In genomic region chr19:6546096-6546495, GRCm38 (mm10) we compare ENCODE assay signal across 12 mouse cellular contexts. TPM values are rescaled to one million over a fixed set of nuclear protein-coding genes. Genes with fewer than 3 reads are reported as not detected.
DNase-seq lines count a peak whose midpoint lies in the region; ATAC-seq and TF ChIP-seq lines count a peak whose summit lies in the region.
"Had no signal": no experiment of that assay in that cellular context is flagged by ENCODE, and none has a peak within 500 bp of the region (broad histone marks: within the 10 kb centered on the region; RNA-seq: fewer than 3 reads in every experiment).

No protein-coding gene starts in this region.

- peak; percentile 86 to 88 for DNase-seq in adrenal gland, adult (ENCODE audit: inconsistent age in 2 of 2, low spot score in 1 of 2)
- DNase-seq in adrenal gland, postnatal 4 days (ENCODE audit: low spot score in 2 of 2), result no peak
- DNase-seq in lung, adult 18-20 months, result peak; percentile 26 to 36
- DNase-seq in lung, adult 2 months, result no peak
- peak; percentile 18 for DNase-seq in heart, postnatal 4 days
- DNase-seq in left cerebral cortex, postnatal 36 days (ENCODE audit: low spot score in 2 of 2), result no peak
- no peak for DNase-seq in forebrain, embryonic 14.5 days (ENCODE audit: low spot score)
- DNase-seq: liver, embryonic 13.5 days had no signal

- no peaks in the 10 kb centered on the region for H3K27me3 ChIP-seq in forebrain, embryonic 14.5 days (replicated peaks; ENCODE audit: control insufficient read depth, insufficient read depth, low read length)
- H3K27me3 ChIP-seq: liver, embryonic 13.5 days; midbrain, embryonic 12.5 days had no signal

- ATAC-seq in forebrain, embryonic 14.5 days, result no peak

- no peak for TF ChIP-seq CTCF in lung, adult 2 months (IDR thresholded peaks at IDR 0.05; ENCODE audit: insufficient read depth, low read length)

- H3K36me3 ChIP-seq in forebrain, embryonic 14.5 days (ENCODE audit: control insufficient read depth, insufficient read depth, low read length), result no peaks in the 10 kb centered on the region
- H3K36me3 ChIP-seq: embryonic facial prominence, embryonic 10.5 days; liver, embryonic 13.5 days; midbrain, embryonic 12.5 days had no signal

- no peak overlapping the region for H3K4me3 ChIP-seq in lung, adult 2 months (replicated peaks; ENCODE audit: extremely low read depth, low read depth, low read length)
- H3K4me3 ChIP-seq in brown adipose tissue, adult 24 weeks (ENCODE audit: insufficient read depth, low read depth, low read length), result no peak overlapping the region
- H3K4me3 ChIP-seq in forebrain, embryonic 14.5 days (ENCODE audit: low read depth, low read length), result no peak overlapping the region
- H3K4me3 ChIP-seq: embryonic facial prominence, embryonic 10.5 days; liver, embryonic 13.5 days; midbrain, embryonic 12.5 days had no signal

- WGBS in lung, adult 2 months, result 46% methylated on average over 1 of the region's 1 CpGs
- 73% methylated on average over 1 of the region's 1 CpGs for WGBS in forebrain, embryonic 14.5 days

- H3K27ac ChIP-seq in brown adipose tissue, adult 24 weeks (replicated peaks; ENCODE audit: low read depth, low read length), result peak overlapping the region; percentile 27
- no peak overlapping the region for H3K27ac ChIP-seq in forebrain, embryonic 14.5 days (ENCODE audit: low read depth, low read length)
- H3K27ac ChIP-seq: embryonic facial prominence, embryonic 10.5 days; liver, embryonic 13.5 days; midbrain, embryonic 12.5 days had no signal

- no peak overlapping the region for H3K4me2 ChIP-seq in forebrain, embryonic 14.5 days (ENCODE audit: low read length)
- H3K4me2 ChIP-seq: liver, embryonic 13.5 days; midbrain, embryonic 12.5 days had no signal

- no peaks in the 10 kb centered on the region for H3K9me3 ChIP-seq in forebrain, embryonic 14.5 days (replicated peaks; ENCODE audit: control insufficient read depth, low read length)
- H3K9me3 ChIP-seq: embryonic facial prominence, embryonic 10.5 days; liver, embryonic 13.5 days; midbrain, embryonic 12.5 days had no signal

- no peak overlapping the region for H3K9ac ChIP-seq in forebrain, embryonic 14.5 days (ENCODE audit: low read length)
- H3K9ac ChIP-seq: liver, embryonic 13.5 days; midbrain, embryonic 12.5 days had no signal

- intact Hi-C loops in left cerebral cortex, postnatal 36 days (cut with DNase I), result no loop called here

- no peak for TF ChIP-seq POLR2A in lung, adult 2 months (IDR thresholded peaks at IDR 0.05; ENCODE audit: borderline replicate concordance, extremely low read depth, low read depth, low read length)

- H3K4me1 ChIP-seq in lung, adult 2 months (ENCODE audit: control insufficient read depth, insufficient read depth, low read length), result no peaks in the 10 kb centered on the region
- peaks cover 14% of the 10 kb centered on the region for H3K4me1 ChIP-seq in brown adipose tissue, adult 24 weeks (ENCODE audit: control insufficient read depth, insufficient read depth, insufficient read length, low read length)
- peaks cover 6% of the 10 kb centered on the region; the same call in 1 of the 2 replicates for H3K4me1 ChIP-seq in forebrain, embryonic 14.5 days (ENCODE audit: control insufficient read depth, insufficient read depth, low read length)
- H3K4me1 ChIP-seq: embryonic facial prominence, embryonic 10.5 days; liver, embryonic 13.5 days had no signal

RNA-seq across cellular contexts. Expression of gene Slc22a12, which starts 3.3 kb away (rescaled TPM):
- 10 to 100 TPM in 1 of 2 experiments, under 1 TPM in 1; 0.37 to 10.1 TPM for total RNA-seq in adrenal gland, postnatal 4 days (2021)
- polyA plus RNA-seq in lung, adult 2 months (2012; rRNA removed), result 0.62 and 0.65 TPM in 2 replicates
- 2.3 TPM in 1 of 2 replicates, not detected in the other for polyA plus RNA-seq in brown adipose tissue, adult 24 weeks (2012; ENCODE audit: insufficient read depth, insufficient read length, missing spikeins)
- not detected for total RNA-seq in heart, postnatal 4 days (2021)
- under 1 TPM; 0.25 to 0.50 TPM for total RNA-seq in left cerebral cortex, postnatal 36 days (2021)
- not detected in 2 replicates for polyA plus RNA-seq in forebrain, embryonic 14.5 days (2014; fragmentation: Nextera tagmentation; extraction: Ambion mirVana)
- polyA plus RNA-seq: embryonic facial prominence, embryonic 10.5 days; liver, embryonic 13.5 days; midbrain, embryonic 12.5 days; stomach, embryonic 16.5 days had no signal

Comparison
In these comparisons a context has a peak if more than half of its experiments do, and no peak if none do; other contexts are left out.
1. DNase-seq: peak in adrenal gland, adult (2 of 2), lung, adult 18-20 months (2 of 2) and heart, postnatal 4 days (single experiment); none in adrenal gland, postnatal 4 days (0 of 2), lung, adult 2 months (single experiment), left cerebral cortex, postnatal 36 days (0 of 2) and forebrain, embryonic 14.5 days (single experiment).